Mouse (Mus musculus) cortical plate, adult 2 months (tissue): ENCODE results near the gene Gm6482. TPM values are rescaled to one million over a fixed set of nuclear protein-coding genes. Genes with fewer than 3 reads are reported as not detected.
"Not testable (repeated sequence)": the region's sequence is repeated elsewhere in the genome, so short reads cannot be mapped to it uniquely, and the experiment has no call there.

Experiments used
- H3K27ac ChIP-seq: fragments of 200-500 bp; 2 replicates; pipeline ENCODE4 v1.5.1; 2012; ENCODE audit warnings: low read length, control low read depth, inconsistent platforms; ENCODE audit not compliant: insufficient read depth
- H3K4me1 ChIP-seq: fragments of 200-500 bp; 2 replicates; pipeline ENCODE4 v1.6.1; 2011; ENCODE audit warnings: low read length; ENCODE audit not compliant: control insufficient read depth, insufficient read depth
- H3K4me3 ChIP-seq: fragments of 200-500 bp; 2 replicates; pipeline ENCODE4 v1.5.1; 2011; ENCODE audit warnings: mild to moderate bottlenecking, low read length, control low read depth; ENCODE audit not compliant: insufficient read depth
- polyA plus RNA-seq: library from polyadenylated mRNA; depleted of rRNA; stranded (reverse); fragments of >200 nt; gene quantifications from 2 replicates; pipeline ENCODE4 v1.2.3, GENCODE M21; 2012; rRNA removed

Gm6482 gene
- polyA plus RNA-seq, result not detected in 2 replicates

GRCm38 (mm10) chr14:41408181-41408580, at the start of gene Gm6482:
Gene Gm6482, minus strand, starts transcription at chr14:41408281.
- not testable (repeated sequence) for H3K4me3 ChIP-seq, H3K4me1 ChIP-seq, H3K27ac ChIP-seq

- H3K27ac ChIP-seq, H3K4me3 ChIP-seq, H3K4me1 ChIP-seq: not testable (repeated sequence)
These were observed 45.3 kb upstream of the Gm6482 start, which contains the start of gene Gm7954 for GRCm38 (mm10) chr14:41453418-41453817. Gene Gm7954, minus strand, starts transcription at chr14:41453518.

- not testable (repeated sequence) for H3K4me3 ChIP-seq, H3K4me1 ChIP-seq, H3K27ac ChIP-seq
These were observed 17.5 kb upstream of the Gm6482 start for GRCm38 (mm10) chr14:41425393-41426075.

GRCm38 (mm10) chr14:41424694-41425093, 16.6 kb upstream of the Gm6482 start:
- not testable (repeated sequence) for H3K4me1 ChIP-seq, H3K4me3 ChIP-seq

GRCm38 (mm10) chr14:41386279-41386678, 21.8 kb downstream of the Gm6482 start, which contains the start of gene Gm7945:
Gene Gm7945, minus strand, starts transcription at chr14:41386379.
- not testable (repeated sequence) for H3K4me1 ChIP-seq, H3K27ac ChIP-seq, H3K4me3 ChIP-seq

More at GRCm38 (mm10) chr14:41424694-41425093, 16.6 kb upstream of the Gm6482 start:
- not testable (repeated sequence) for H3K27ac ChIP-seq

Other genes starting within 250 kb of the Gm6482 start
- gene Sftpd, start 223.1 kb downstream of the Gm6482 start, polyA plus RNA-seq, result not detected in 2 replicates
- 0.10 and 0.17 TPM in 2 replicates for gene Gm2832, start 129.5 kb downstream of the Gm6482 start, polyA plus RNA-seq
- 0.15 TPM in 1 of 2 replicates, not detected in the other for gene Gm5798, start 59.7 kb downstream of the Gm6482 start, polyA plus RNA-seq
- not detected in 2 replicates for gene Gm7945, start 21.9 kb downstream of the Gm6482 start, polyA plus RNA-seq
- not detected in 2 replicates for gene Gm7954, start 45.2 kb upstream of the Gm6482 start, polyA plus RNA-seq
- not detected in 2 replicates for gene Gm3486, start 81.2 kb upstream of the Gm6482 start, polyA plus RNA-seq
- not detected in 2 replicates for gene Gm7970, start 147.3 kb upstream of the Gm6482 start, polyA plus RNA-seq
- gene 1700049E17Rik2, start 164.9 kb upstream of the Gm6482 start, polyA plus RNA-seq, result not detected in 2 replicates
- not detected in 2 replicates for gene Gm3072, start 216.3 kb upstream of the Gm6482 start, polyA plus RNA-seq
- gene Gm3676, start 238.2 kb upstream of the Gm6482 start, polyA plus RNA-seq, result not detected in 2 replicates